Mouse (Mus musculus) intestine, postnatal 0 days (tissue): ENCODE measurements around the gene Itpkb. TPM values are rescaled to one million over a fixed set of nuclear protein-coding genes. Genes with fewer than 3 reads are reported as not detected.
A peak's percentile ranks its signal among the peaks of the same experiment; 100 is the strongest.

Experiments
- ATAC-seq: fragments of 200-750 bp; cut with Nextera tagmentation; 2 replicates; pipeline ENCODE4 v1.8.0; 2017; ENCODE audit warnings: mild to moderate bottlenecking, moderate TSS enrichment, moderate library complexity
- H3K27ac ChIP-seq: fragments of 300-500 bp; sonication (generic); 2 replicates; pipeline ENCODE4 v1.5.1; 2014; ENCODE audit warnings: mild to moderate bottlenecking, low read depth, low read length, moderate library complexity
- H3K27me3 ChIP-seq: fragments of 300-500 bp; sonication (generic); replicated peaks from 2 replicates; pipeline ENCODE4 v1.6.1; 2014; ENCODE audit warnings: low read length, mixed read lengths; ENCODE audit not compliant: control insufficient read depth, insufficient read depth
- H3K36me3 ChIP-seq: fragments of 300-500 bp; sonication (generic); 2 replicates; pipeline ENCODE4 v1.6.1; 2014; ENCODE audit warnings: mild to moderate bottlenecking, moderate library complexity; ENCODE audit not compliant: control insufficient read depth, insufficient read depth
- H3K4me1 ChIP-seq: fragments of 300-500 bp; sonication (generic); replicated peaks from 2 replicates; pipeline ENCODE4 v1.6.1; 2014; ENCODE audit warnings: antibody characterized with exemption, low read length, mixed read lengths; ENCODE audit not compliant: control insufficient read depth, insufficient read depth
- H3K4me2 ChIP-seq: fragments of 300-500 bp; sonication (generic); replicated peaks from 2 replicates; pipeline ENCODE4 v1.6.1; 2014; ENCODE audit warnings: low read depth, mild to moderate bottlenecking, moderate library complexity
- H3K4me3 ChIP-seq: fragments of 300-500 bp; sonication (generic); 2 replicates; pipeline ENCODE4 v1.5.1; 2014; ENCODE audit warnings: low read depth, low read length
- H3K9ac ChIP-seq: fragments of 300-500 bp; sonication (generic); 2 replicates; pipeline ENCODE4 v1.6.1; 2014; ENCODE audit warnings: mild to moderate bottlenecking, low read depth, low read length
- H3K9me3 ChIP-seq: fragments of 300-500 bp; sonication (generic); 2 replicates; pipeline ENCODE4 v1.6.1; 2016; ENCODE audit warnings: mixed run types; ENCODE audit not compliant: control insufficient read depth
- CTCF ChIP-seq: sonication (generic); IDR thresholded peaks from 2 replicates; pipeline ENCODE4 v1.5.1; 2016; ENCODE audit warnings: low read depth, mild to moderate bottlenecking, control low read depth, antibody characterized with exemption, moderate library complexity
- WGBS: fragments of 180-500 bp; shearing (Covaris S2); extraction: QIAGEN DNeasy Blood & Tissue Kit; methylation state at CpG from one replicate; pipeline ENCODE4 v1.1.7; 2014; 5-methylcytosine and 5-hydroxymethylcytosine counted together
- polyA plus RNA-seq: library from polyadenylated mRNA; unstranded; fragments of >200 nt; fragmentation: Nextera tagmentation; extraction: Ambion mirVana; gene quantifications from 2 replicates; pipeline ENCODE4 v1.2.1, GENCODE M21; 2015

The Itpkb gene
- polyA plus RNA-seq, 1 experiment from 2014 or later = 2.3 TPM

DNA sequence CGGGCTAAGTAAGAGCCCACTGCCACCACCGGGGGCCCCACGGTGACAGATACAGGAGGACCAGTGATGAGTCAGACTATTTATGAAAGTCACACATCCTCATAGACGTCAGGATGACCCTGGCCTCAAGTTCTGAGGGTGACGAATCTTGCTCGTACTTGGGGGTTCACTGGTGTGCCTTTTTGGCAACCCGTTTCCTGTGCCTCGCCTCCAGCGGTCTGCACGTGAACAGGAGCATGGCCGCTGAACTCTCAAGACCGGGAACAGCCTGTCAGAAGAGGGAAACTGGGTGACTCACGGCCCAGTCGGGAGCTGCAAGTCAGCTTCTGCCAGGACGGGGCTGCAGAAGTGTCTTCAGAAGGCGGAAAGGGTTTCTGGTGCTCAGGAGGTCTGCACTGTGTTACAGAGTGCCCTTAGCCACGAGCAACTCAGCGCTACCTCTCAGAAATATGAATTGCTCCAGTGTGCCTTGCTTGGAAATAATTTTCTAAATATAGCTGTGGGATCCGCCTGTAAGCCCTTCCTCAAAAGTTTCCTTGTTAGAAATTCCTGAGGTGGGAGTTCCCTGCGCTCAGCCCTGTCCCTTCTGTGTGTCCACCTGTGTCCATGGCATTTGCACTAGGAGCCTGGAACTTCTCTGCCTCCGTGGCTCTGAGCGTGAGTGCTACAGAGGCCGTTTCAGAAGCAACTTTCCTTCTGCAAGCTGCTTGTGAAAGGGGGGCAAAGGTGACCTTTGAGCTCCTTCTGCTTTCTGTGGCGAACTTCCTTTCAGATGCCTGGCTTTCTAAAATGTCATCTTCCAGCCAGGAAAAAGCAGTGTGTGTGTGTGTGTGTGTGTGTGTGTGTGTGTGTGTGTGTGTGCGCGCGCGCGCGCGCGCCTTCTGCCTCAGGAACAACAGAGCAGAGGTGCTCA is 73.7 kb downstream of the Itpkb start:
- WGBS = 19% methylated on average over 32 of the region's 32 CpGs
- Histone ChIP-seq H3K36me3 (no peaks in the 10 kb centered on the region), H3K9ac (no peak overlapping the region; the same call in 1 of the 2 replicates), H3K4me3 (peak overlapping the region; percentile 9; the same call in 1 of the 2 replicates), H3K9me3 (no peaks in the 10 kb centered on the region), H3K27me3 (no peaks in the 10 kb centered on the region), H3K4me1 (peaks cover 22% of the 10 kb centered on the region), H3K27ac (peak overlapping the region; percentile 74), H3K4me2 (peak overlapping the region; percentile 53)
- TF ChIP-seq CTCF = peak; percentile 1; the same call in 1 of the 2 replicates
- ATAC-seq = peak; percentile 44

DNA sequence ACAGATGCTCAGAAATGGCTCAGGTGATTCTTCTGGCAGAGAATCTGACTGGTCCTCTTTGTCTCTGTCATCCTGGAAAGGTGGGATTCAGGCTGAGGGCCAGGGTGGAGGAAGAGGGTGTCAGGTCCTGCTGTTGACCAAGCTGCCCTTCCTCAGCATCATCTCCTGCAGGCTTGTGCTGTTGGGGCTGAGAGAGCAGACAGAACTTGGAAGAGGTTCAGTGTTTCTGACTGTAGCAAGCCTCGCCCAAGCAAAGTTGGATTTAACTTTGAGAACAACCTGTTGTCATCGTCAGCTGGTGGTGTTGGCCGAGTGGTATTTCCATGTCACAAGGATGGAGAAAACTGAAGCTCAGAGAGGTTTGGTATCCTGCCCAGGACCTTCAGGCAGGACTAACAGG is 74.4 kb downstream of the Itpkb start:
- Histone ChIP-seq H3K9ac (no peak overlapping the region), H3K36me3 (no peaks in the 10 kb centered on the region), H3K27me3 (no peaks in the 10 kb centered on the region), H3K4me1 (peaks cover 22% of the 10 kb centered on the region), H3K4me2 (peak overlapping the region; percentile 53), H3K9me3 (no peaks in the 10 kb centered on the region), H3K4me3 (0 out of 2 replicates have a peak overlapping the region, but pooled peaks have one; percentile 9), H3K27ac (peak overlapping the region; percentile 74)
- no peak for TF ChIP-seq CTCF
- no peak for ATAC-seq
- WGBS = 72% methylated on average over 3 of the region's 3 CpGs

- H3K9ac ChIP-seq = no peak overlapping the region
- peak; percentile 32; the same call in 1 of the 2 replicates for ATAC-seq
- 81% methylated on average over 9 of the region's 9 CpGs for WGBS
- no peak for TF ChIP-seq CTCF
- no peaks in the 10 kb centered on the region for H3K27me3 ChIP-seq
- H3K4me3 ChIP-seq = no peak overlapping the region
- no peaks in the 10 kb centered on the region for H3K9me3 ChIP-seq
- H3K4me2 ChIP-seq = no peak overlapping the region
- H3K36me3 ChIP-seq = no peaks in the 10 kb centered on the region
- H3K4me1 ChIP-seq = peaks cover 22% of the 10 kb centered on the region
- peak overlapping the region; percentile 30; the same call in 1 of the 2 replicates for H3K27ac ChIP-seq
Measured at GRCm38 (mm10) chr1:180405576-180406335, 75.5 kb downstream of the Itpkb start.

- peaks cover 22% of the 10 kb centered on the region for H3K4me1 ChIP-seq
- H3K27ac ChIP-seq = no peak overlapping the region
- H3K9me3 ChIP-seq = no peaks in the 10 kb centered on the region
- H3K4me2 ChIP-seq = no peak overlapping the region
- H3K9ac ChIP-seq = no peak overlapping the region
- no peak for TF ChIP-seq CTCF
- 80% methylated on average over 11 of the region's 11 CpGs for WGBS
- H3K27me3 ChIP-seq = no peaks in the 10 kb centered on the region
- ATAC-seq = no peak
- H3K36me3 ChIP-seq = no peaks in the 10 kb centered on the region
- H3K4me3 ChIP-seq = no peak overlapping the region
Measured at GRCm38 (mm10) chr1:180406336-180407035, 76.2 kb downstream of the Itpkb start.

- peak; percentile 78 for TF ChIP-seq CTCF
- Histone ChIP-seq H3K4me2 (peak overlapping the region; percentile 53), H3K9ac (peak overlapping the region; percentile 11; the same call in 1 of the 2 replicates), H3K27ac (no peak overlapping the region), H3K36me3 (no peaks in the 10 kb centered on the region), H3K9me3 (no peaks in the 10 kb centered on the region), H3K4me1 (peaks cover 22% of the 10 kb centered on the region), H3K4me3 (peak overlapping the region; percentile 22), H3K27me3 (no peaks in the 10 kb centered on the region)
- 16% methylated on average over 16 of the region's 16 CpGs for WGBS
- ATAC-seq = peak; percentile 76
Measured at GRCm38 (mm10) chr1:180407171-180407671, 76.9 kb downstream of the Itpkb start.
